Mouse (Mus musculus) stomach, postnatal 0 days (tissue): ENCODE data around the gene Mgat5.

Experiments used
- CTCF ChIP-seq: IDR thresholded peaks from 2 replicates; pipeline ENCODE4 v1.5.1; 2016; ENCODE audit warnings: antibody characterized with exemption, low read depth, mild to moderate bottlenecking, moderate library complexity
- EP300 ChIP-seq: optimal IDR thresholded peaks from 2 replicates; pipeline ENCODE3; 2016; ENCODE audit warnings: antibody characterized with exemption

GRCm38 (mm10) chr1:127415896-127416295, 211.1 kb downstream of the Mgat5 start:
- no peak for TF ChIP-seq CTCF
- no peak for TF ChIP-seq EP300
